Mouse (Mus musculus) hindbrain, postnatal 0 days (tissue): Measurements from ENCODE around the gene Adamts3. TPM values are rescaled to one million over a fixed set of nuclear protein-coding genes. Genes with fewer than 3 reads are reported as not detected.

ENCODE experiments used
- ATAC-seq: fragments of 200-750 bp; cut with Nextera tagmentation; 2 replicates; pipeline ENCODE4 v1.8.0; 2017; ENCODE audit warnings: mild to moderate bottlenecking, moderate TSS enrichment, moderate library complexity
- DNase-seq: peaks from one replicate; pipeline ENCODE4 v3.0.0-alpha.2; 2015; ENCODE audit warnings: low spot score
- H3K27ac ChIP-seq: fragments of 300-500 bp; sonication (generic); 2 replicates; pipeline ENCODE4 v1.5.1; 2014; ENCODE audit warnings: mild to moderate bottlenecking
- H3K27me3 ChIP-seq: fragments of 300-500 bp; sonication (generic); 2 replicates; pipeline ENCODE4 v1.6.1; 2014; ENCODE audit warnings: low read length, mixed read lengths; ENCODE audit not compliant: insufficient read depth
- H3K36me3 ChIP-seq: fragments of 300-500 bp; sonication (generic); 2 replicates; pipeline ENCODE4 v1.6.1; 2014; ENCODE audit warnings: low read length, mixed read lengths; ENCODE audit not compliant: insufficient read depth
- H3K4me1 ChIP-seq: fragments of 300-500 bp; sonication (generic); 2 replicates; pipeline ENCODE4 v1.6.1; 2014; ENCODE audit warnings: antibody characterized with exemption, low read length, mixed read lengths; ENCODE audit not compliant: insufficient read depth
- H3K4me2 ChIP-seq: fragments of 300-500 bp; sonication (generic); 2 replicates; pipeline ENCODE4 v1.6.1; 2014; ENCODE audit warnings: low read depth, mild to moderate bottlenecking, low read length, moderate library complexity, mixed read lengths
- H3K4me3 ChIP-seq: fragments of 300-500 bp; sonication (generic); 2 replicates; pipeline ENCODE4 v1.5.1; 2014; ENCODE audit warnings: low read length
- H3K9ac ChIP-seq: fragments of 300-500 bp; sonication (generic); replicated peaks from 2 replicates; pipeline ENCODE4 v1.6.1; 2014; ENCODE audit warnings: mild to moderate bottlenecking, low read length, moderate library complexity, mixed read lengths
- H3K9me3 ChIP-seq: fragments of 300-500 bp; sonication (generic); 2 replicates; pipeline ENCODE4 v1.6.1; 2016; ENCODE audit warnings: low read length, mixed read lengths
- CTCF ChIP-seq: IDR thresholded peaks from 2 replicates; pipeline ENCODE4 v1.5.1; 2016; ENCODE audit warnings: antibody characterized with exemption, control low read depth, low read depth
- WGBS: fragments of 180-500 bp; shearing (Covaris S2); extraction: QIAGEN DNeasy Blood & Tissue Kit; methylation state at CpG from one replicate; pipeline ENCODE4 v1.1.7; 2014; 5-methylcytosine and 5-hydroxymethylcytosine counted together
- polyA plus RNA-seq: library from polyadenylated mRNA; unstranded; fragments of >200 nt; fragmentation: Nextera tagmentation; extraction: Ambion mirVana; gene quantifications from 2 replicates; pipeline ENCODE4 v1.2.1, GENCODE M21; 2015
- total RNA-seq: library from RNA; depleted of rRNA; stranded (reverse); fragments of >200 nt; gene quantifications from 2 replicates; pipeline ENCODE4 v1.2.3, GENCODE M21; 2014

The Adamts3 gene
- total and polyA plus RNA-seq, 2 experiments from 2014 or later, result 3.3 to 18.9 TPM

DNA sequence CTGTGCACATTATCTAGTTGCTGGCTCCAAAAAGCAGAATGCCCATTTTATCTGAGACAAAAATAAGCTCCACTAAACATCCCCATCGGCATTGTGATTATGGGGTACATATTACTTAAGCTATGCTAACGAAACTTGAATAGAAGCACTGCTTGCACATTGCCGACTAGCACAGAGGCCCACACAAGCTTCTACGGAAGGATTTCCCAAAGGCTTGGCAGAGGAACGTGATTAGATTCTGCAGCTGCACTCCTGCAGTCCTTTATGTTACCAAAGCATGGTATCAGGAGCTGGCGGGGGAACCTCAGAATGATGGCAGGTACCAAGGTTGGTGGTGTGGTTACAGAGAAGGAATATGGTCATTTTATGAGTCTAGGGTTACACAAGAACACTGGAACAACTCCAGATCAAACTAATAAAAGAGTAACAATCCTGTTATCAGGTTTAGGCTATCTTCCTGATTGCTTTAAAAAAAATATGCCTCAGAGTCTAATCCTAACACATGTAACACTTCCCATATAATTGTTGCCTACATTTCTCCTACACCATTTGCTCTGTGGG is 155.6 kb downstream of the Adamts3 start:
- Histone ChIP-seq H3K27ac (no peak overlapping the region), H3K9ac (no peak overlapping the region), H3K4me3 (no peak overlapping the region), H3K36me3 (no peaks in the 10 kb centered on the region), H3K4me1 (no peaks in the 10 kb centered on the region), H3K4me2 (no peak overlapping the region), H3K9me3 (0 out of 2 replicates have a peak, but pooled peaks cover 3% of the 10 kb centered on the region), H3K27me3 (no peaks in the 10 kb centered on the region)
- WGBS, result 69% methylated on average over 6 of the region's 6 CpGs
- TF ChIP-seq CTCF, result no peak
- DNase-seq (no peak), ATAC-seq (no peak)

DNA sequence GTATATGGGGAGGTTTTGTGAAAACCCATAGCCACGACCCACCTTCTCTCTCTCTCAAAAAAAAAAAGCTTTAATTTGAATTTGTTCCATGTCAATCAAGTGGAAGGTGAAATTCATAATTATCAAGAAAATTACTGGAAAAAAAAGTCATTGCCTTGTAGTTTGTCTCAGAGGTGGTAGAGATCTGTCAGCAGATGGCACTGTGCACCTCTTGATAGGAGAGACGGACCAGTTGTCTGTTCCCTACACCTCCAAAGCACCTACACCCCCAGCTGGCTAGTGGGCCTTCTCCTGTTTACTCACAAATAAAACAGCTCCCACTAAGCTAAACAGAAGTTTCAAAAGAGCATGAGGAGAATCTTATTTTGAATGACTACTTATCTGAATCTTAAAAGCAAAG is 168.6 kb downstream of the Adamts3 start:
- no peaks in the 10 kb centered on the region for H3K9me3 ChIP-seq
- H3K4me1 ChIP-seq, result no peaks in the 10 kb centered on the region
- TF ChIP-seq CTCF, result peak; percentile 53
- no peak for ATAC-seq
- DNase-seq, result peak; percentile 8
- H3K4me3 ChIP-seq, result no peak overlapping the region
- no peak overlapping the region for H3K4me2 ChIP-seq
- WGBS, result 54% methylated on average over 2 of the region's 2 CpGs
- H3K27ac ChIP-seq, result no peak overlapping the region
- no peak overlapping the region for H3K9ac ChIP-seq
- H3K36me3 ChIP-seq, result no peaks in the 10 kb centered on the region
- H3K27me3 ChIP-seq, result no peaks in the 10 kb centered on the region

DNA sequence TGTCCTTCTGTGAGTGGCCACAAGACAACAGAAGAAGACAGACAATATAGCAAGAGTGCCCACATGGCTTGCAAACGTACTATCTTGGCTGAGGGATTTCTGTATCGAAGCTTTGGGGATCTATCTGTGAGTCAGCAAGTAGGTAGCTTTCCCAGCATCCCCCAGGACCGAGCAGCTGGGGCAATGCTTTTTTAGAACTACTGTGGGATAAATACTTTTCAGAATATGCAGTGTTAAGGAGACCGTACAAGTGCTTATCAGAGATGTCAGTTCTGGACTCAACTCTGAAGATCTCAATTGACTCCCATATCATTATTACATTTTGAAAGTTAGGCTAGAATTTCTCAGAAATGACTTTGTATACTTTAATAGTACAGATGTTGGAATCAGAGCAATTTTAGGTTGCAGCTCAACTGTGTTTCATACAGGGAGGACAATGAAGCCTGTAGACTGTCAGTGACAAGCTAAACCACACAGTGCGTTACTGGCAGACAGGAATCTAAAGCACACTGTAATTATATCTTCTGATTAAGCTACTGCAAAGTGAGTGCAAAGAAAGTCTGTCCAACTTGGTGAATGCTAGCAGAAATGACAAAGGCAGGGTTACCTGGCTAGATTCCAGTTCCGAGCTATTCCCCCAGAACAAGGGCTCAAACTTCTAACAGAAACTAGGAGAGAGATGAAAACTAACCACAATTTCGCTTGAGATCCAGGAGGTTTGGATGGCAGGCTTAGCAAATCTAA is 171.8 kb downstream of the Adamts3 start:
- no peak for TF ChIP-seq CTCF
- WGBS, result 67% methylated on average over 7 of the region's 7 CpGs
- Histone ChIP-seq H3K4me2 (no peak overlapping the region), H3K27me3 (no peaks in the 10 kb centered on the region), H3K27ac (no peak overlapping the region), H3K9ac (no peak overlapping the region), H3K36me3 (no peaks in the 10 kb centered on the region), H3K4me1 (no peaks in the 10 kb centered on the region), H3K4me3 (no peak overlapping the region), H3K9me3 (no peaks in the 10 kb centered on the region)
- DNase-seq, result no peak
- no peak for ATAC-seq

DNA sequence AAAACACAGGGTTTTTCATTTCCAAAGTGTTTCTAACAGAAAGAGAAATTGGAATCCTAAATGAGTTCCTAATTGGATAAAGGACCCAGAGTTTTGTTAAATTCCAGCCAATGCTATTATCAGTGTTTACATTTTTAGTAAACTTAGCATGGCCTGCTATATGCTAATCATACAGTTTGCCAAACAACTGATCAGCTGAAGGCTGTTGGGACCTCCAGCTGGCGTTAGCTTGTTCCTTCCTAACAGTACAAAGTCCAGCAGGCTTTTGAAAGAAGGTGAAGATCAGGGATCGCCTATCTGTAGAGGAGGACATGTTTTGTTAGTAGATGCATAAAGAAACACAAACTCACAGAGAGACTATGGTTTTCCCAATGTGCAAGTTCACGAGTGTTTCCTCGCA is 173.7 kb downstream of the Adamts3 start:
- no peak overlapping the region for H3K9ac ChIP-seq
- H3K9me3 ChIP-seq, result 0 out of 2 replicates have a peak, but pooled peaks cover 2% of the 10 kb centered on the region
- H3K27me3 ChIP-seq, result no peaks in the 10 kb centered on the region
- no peaks in the 10 kb centered on the region for H3K4me1 ChIP-seq
- no peak for DNase-seq
- WGBS, result 56% methylated on average over 4 of the region's 4 CpGs
- H3K27ac ChIP-seq, result no peak overlapping the region
- no peak for TF ChIP-seq CTCF
- no peak overlapping the region for H3K4me2 ChIP-seq
- ATAC-seq, result no peak
- H3K36me3 ChIP-seq, result no peaks in the 10 kb centered on the region
- H3K4me3 ChIP-seq, result no peak overlapping the region

DNA sequence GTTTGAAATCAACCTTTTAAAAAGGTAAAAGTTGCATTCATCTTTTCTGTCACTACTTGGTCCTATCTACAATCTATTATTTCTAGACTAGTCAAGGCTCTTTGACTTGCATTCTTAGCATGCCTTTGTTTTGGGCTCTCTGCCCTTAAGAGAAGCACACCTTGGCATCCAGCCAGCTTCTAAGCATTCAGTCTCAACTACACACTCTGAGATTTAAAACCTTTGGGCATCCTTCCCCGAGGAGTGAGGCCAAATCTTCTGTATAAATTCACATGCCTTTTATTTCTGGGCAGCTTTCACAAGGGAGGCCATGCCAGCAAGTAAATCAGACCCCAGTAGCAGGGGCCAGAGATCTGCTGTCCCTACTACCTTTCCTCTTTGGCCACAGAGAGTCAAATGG is 178.9 kb downstream of the Adamts3 start:
- no peak overlapping the region for H3K4me2 ChIP-seq
- WGBS, result 15% methylated on average over 1 of the region's 1 CpGs
- no peaks in the 10 kb centered on the region for H3K4me1 ChIP-seq
- ATAC-seq (no peak), DNase-seq (peak; percentile 85)
- no peak overlapping the region for H3K27ac ChIP-seq
- no peak overlapping the region for H3K9ac ChIP-seq
- no peaks in the 10 kb centered on the region for H3K36me3 ChIP-seq
- TF ChIP-seq CTCF, result no peak
- no peaks in the 10 kb centered on the region for H3K27me3 ChIP-seq
- no peak overlapping the region for H3K4me3 ChIP-seq
- 0 out of 2 replicates have a peak, but pooled peaks cover 2% of the 10 kb centered on the region for H3K9me3 ChIP-seq

DNA sequence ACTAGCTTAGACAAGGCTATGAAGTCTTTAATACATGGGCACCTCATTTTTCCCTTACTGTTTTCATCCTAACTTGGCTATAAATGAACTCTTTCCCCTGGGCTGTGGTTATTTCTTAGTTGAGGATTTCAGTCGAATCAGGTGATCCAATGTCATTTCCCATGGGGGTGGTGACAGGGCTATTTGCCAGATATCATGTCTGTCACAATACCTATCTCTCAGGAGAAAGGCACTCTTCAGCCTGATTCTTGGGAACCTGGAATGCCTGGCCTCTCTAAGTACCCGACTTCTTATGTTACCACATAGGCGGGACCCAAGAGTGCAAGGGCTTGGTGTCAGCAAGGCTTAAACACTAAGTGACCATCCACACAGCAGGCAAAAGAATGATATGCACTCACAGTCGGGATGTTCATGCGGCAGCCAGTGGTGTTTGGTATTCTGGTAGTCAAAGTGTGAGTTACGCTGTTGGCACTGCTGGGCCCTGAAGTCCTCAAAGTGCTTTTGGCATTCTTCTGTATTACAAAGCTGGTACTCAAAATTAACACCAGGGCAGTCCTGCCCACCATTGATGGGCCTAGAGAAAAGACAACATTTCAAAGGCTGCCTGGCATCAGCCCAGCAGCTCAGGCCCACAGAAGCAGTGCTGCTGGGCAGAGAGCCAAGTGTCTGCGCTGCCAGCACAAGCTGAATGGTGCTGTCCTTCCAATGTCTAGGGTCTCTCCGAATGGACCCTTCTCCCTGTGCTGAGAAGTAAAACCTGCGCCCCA is 181.7 kb downstream of the Adamts3 start:
- Histone ChIP-seq H3K9ac (no peak overlapping the region), H3K9me3 (0 out of 2 replicates have a peak, but pooled peaks cover 2% of the 10 kb centered on the region), H3K4me2 (peak overlapping the region; percentile 27; the same call in 1 of the 2 replicates), H3K27me3 (no peaks in the 10 kb centered on the region), H3K36me3 (no peaks in the 10 kb centered on the region), H3K4me3 (no peak overlapping the region), H3K4me1 (no peaks in the 10 kb centered on the region), H3K27ac (0 out of 2 replicates have a peak overlapping the region, but pooled peaks have one; percentile 49)
- ATAC-seq (peak; percentile 95), DNase-seq (peak; percentile 96)
- 30% methylated on average over 9 of the region's 9 CpGs for WGBS
- peak; percentile 21; the same call in 1 of the 2 replicates for TF ChIP-seq CTCF
